Mouse (Mus musculus) stomach, embryonic 16.5 days (tissue): ENCODE results near the gene Vipr1. TPM values are rescaled to one million over a fixed set of nuclear protein-coding genes. Genes with fewer than 3 reads are reported as not detected.

ENCODE experiments used
- ATAC-seq: fragments of 200-750 bp; cut with Nextera tagmentation; 2 replicates; pipeline ENCODE4 v1.8.0; 2017; ENCODE audit warnings: moderate number of reproducible peaks, moderate TSS enrichment; ENCODE audit not compliant: insufficient read depth, low FRiP score
- H3K27ac ChIP-seq: fragments of 300-500 bp; sonication (generic); 2 replicates; pipeline ENCODE4 v1.5.1; 2014; ENCODE audit warnings: low read length
- H3K27me3 ChIP-seq: fragments of 300-500 bp; sonication (generic); 2 replicates; pipeline ENCODE4 v1.6.1; 2014; ENCODE audit warnings: low read length, control low read depth, mixed read lengths; ENCODE audit not compliant: control insufficient read depth, insufficient read depth
- H3K36me3 ChIP-seq: fragments of 300-500 bp; sonication (generic); 2 replicates; pipeline ENCODE4 v1.6.1; 2014; ENCODE audit warnings: low read length; ENCODE audit not compliant: control insufficient read depth, insufficient read depth
- H3K4me1 ChIP-seq: fragments of 300-500 bp; sonication (generic); 2 replicates; pipeline ENCODE4 v1.6.1; 2014; ENCODE audit warnings: low read length, control low read depth, mixed read lengths; ENCODE audit not compliant: control insufficient read depth, insufficient read depth
- H3K4me2 ChIP-seq: fragments of 300-500 bp; sonication (generic); 2 replicates; pipeline ENCODE4 v1.6.1; 2014; ENCODE audit warnings: low read depth, low read length, mixed read lengths
- H3K4me3 ChIP-seq: fragments of 300-500 bp; sonication (generic); replicated peaks from 2 replicates; pipeline ENCODE4 v1.5.1; 2014; ENCODE audit warnings: mild to moderate bottlenecking, low read length
- H3K9ac ChIP-seq: fragments of 300-500 bp; sonication (generic); 2 replicates; pipeline ENCODE4 v1.6.1; 2014; ENCODE audit warnings: low read length
- H3K9me3 ChIP-seq: fragments of 300-500 bp; sonication (generic); replicated peaks from 2 replicates; pipeline ENCODE4 v1.6.1; 2016; ENCODE audit warnings: low read length, control low read depth; ENCODE audit not compliant: control insufficient read depth
- WGBS: fragments of 180-500 bp; shearing (Covaris S2); extraction: QIAGEN DNeasy Blood & Tissue Kit; methylation state at CpG from one replicate; pipeline ENCODE4 v1.1.7; 2014; 5-methylcytosine and 5-hydroxymethylcytosine counted together
- polyA plus RNA-seq: library from polyadenylated mRNA; unstranded; fragments of >200 nt; fragmentation: Nextera tagmentation; extraction: Ambion mirVana; gene quantifications from 2 replicates; pipeline ENCODE4 v1.2.1, GENCODE M21; 2015

Vipr1 gene
- polyA plus RNA-seq, 1 experiment from 2014 or later: 1.0 TPM

- H3K27ac ChIP-seq: no peak overlapping the region
- no peak for ATAC-seq
- WGBS: 72% methylated on average over 2 of the region's 2 CpGs
- H3K9ac ChIP-seq: no peak overlapping the region
- no peaks in the 10 kb centered on the region for H3K27me3 ChIP-seq
- H3K9me3 ChIP-seq: no peaks in the 10 kb centered on the region
- no peaks in the 10 kb centered on the region for H3K36me3 ChIP-seq
- no peak overlapping the region for H3K4me3 ChIP-seq
- no peak overlapping the region for H3K4me2 ChIP-seq
- no peaks in the 10 kb centered on the region for H3K4me1 ChIP-seq
Measured at GRCm38 (mm10) chr9:121624920-121625319, 17.6 kb upstream of the Vipr1 start.

DNA sequence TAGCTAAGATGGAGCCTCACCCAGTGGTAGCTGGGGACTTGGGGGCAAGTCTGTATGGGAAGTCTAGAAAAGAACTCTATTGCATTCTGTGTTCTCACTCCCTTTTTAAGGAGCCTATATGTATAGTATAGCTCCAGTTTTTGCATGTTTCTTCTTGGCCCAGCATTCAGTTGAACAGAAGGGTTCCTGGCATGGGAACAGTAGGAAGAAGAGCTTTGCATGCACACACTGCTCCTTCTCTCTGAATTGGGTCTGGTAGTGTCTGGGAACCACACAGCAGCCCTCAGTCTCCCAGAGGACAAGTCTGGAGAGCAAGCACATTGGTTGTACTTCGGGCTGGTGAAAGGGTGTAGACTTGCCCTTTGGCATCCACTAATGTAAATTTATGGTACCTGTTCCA is 11.9 kb upstream of the Vipr1 start:
- H3K9me3 ChIP-seq: no peaks in the 10 kb centered on the region
- no peak overlapping the region for H3K9ac ChIP-seq
- H3K27ac ChIP-seq: no peak overlapping the region
- H3K4me3 ChIP-seq: no peak overlapping the region
- 84% methylated on average over 1 of the region's 1 CpGs for WGBS
- no peaks in the 10 kb centered on the region for H3K36me3 ChIP-seq
- no peaks in the 10 kb centered on the region for H3K27me3 ChIP-seq
- no peaks in the 10 kb centered on the region for H3K4me1 ChIP-seq
- no peak overlapping the region for H3K4me2 ChIP-seq
- ATAC-seq: no peak

GRCm38 (mm10) chr9:121631946-121632345 is 10.6 kb upstream of the Vipr1 start:
- no peaks in the 10 kb centered on the region for H3K27me3 ChIP-seq
- H3K4me2 ChIP-seq: no peak overlapping the region
- H3K4me3 ChIP-seq: no peak overlapping the region
- no peak overlapping the region for H3K9ac ChIP-seq
- H3K27ac ChIP-seq: no peak overlapping the region
- no peaks in the 10 kb centered on the region for H3K36me3 ChIP-seq
- no peaks in the 10 kb centered on the region for H3K4me1 ChIP-seq
- H3K9me3 ChIP-seq: no peaks in the 10 kb centered on the region
- ATAC-seq: no peak
- 50% methylated on average over 4 of the region's 4 CpGs for WGBS

- H3K27me3 ChIP-seq: no peaks in the 10 kb centered on the region
- no peak overlapping the region for H3K9ac ChIP-seq
- no peak for ATAC-seq
- H3K9me3 ChIP-seq: no peaks in the 10 kb centered on the region
- H3K4me3 ChIP-seq: no peak overlapping the region
- no peaks in the 10 kb centered on the region for H3K36me3 ChIP-seq
- WGBS: 86% methylated on average over 10 of the region's 10 CpGs
- H3K4me1 ChIP-seq: no peaks in the 10 kb centered on the region
- H3K27ac ChIP-seq: no peak overlapping the region
- H3K4me2 ChIP-seq: no peak overlapping the region
Measured at GRCm38 (mm10) chr9:121632891-121633290, 9.6 kb upstream of the Vipr1 start.

- H3K4me3 ChIP-seq: no peak overlapping the region
- no peaks in the 10 kb centered on the region for H3K9me3 ChIP-seq
- WGBS: 45% methylated on average over 6 of the region's 6 CpGs
- no peak overlapping the region for H3K4me2 ChIP-seq
- H3K9ac ChIP-seq: no peak overlapping the region
- no peaks in the 10 kb centered on the region for H3K36me3 ChIP-seq
- ATAC-seq: no peak
- H3K27ac ChIP-seq: no peak overlapping the region
- H3K27me3 ChIP-seq: no peaks in the 10 kb centered on the region
- H3K4me1 ChIP-seq: no peaks in the 10 kb centered on the region
Measured at GRCm38 (mm10) chr9:121633306-121633705, 9.2 kb upstream of the Vipr1 start.

DNA sequence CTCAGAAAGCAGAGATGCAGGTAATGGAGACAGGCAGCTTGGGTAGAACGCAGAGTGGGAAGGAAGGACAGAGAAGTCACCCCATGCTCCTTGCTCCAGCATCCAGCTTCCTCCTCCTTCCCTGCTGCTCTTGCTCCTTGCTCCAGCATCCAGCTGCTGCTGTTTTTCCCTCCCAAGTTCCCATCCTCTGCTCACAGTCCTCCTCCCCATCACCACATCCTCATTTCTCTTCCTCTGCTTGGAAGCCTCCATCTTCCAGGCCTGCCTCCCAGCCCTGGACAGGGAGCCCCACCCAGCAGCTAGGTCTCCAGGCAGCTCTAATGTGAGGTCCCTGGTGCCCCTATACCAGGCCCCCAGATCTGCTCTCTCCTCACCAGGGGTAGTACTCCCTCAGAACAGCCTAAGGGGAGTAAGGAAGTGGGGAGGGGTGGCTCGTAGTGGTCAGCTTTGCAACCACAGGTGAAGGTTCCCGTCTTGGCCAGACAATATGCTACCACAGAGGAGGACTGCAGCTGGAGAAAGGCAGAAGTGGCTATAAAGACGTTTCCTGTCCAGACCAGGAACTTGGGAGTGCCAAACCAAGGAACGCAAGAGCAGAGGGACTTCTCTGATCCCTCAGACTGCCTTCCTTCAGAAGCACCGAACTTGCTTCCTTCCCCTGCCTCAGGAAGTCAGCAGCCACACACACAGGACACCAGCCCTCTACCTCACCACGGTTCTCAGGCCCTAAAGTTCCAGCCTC is 6.5 kb upstream of the Vipr1 start:
- no peaks in the 10 kb centered on the region for H3K36me3 ChIP-seq
- H3K27me3 ChIP-seq: peaks cover 17% of the 10 kb centered on the region
- H3K27ac ChIP-seq: no peak overlapping the region
- H3K9ac ChIP-seq: no peak overlapping the region
- H3K9me3 ChIP-seq: no peaks in the 10 kb centered on the region
- ATAC-seq: no peak
- WGBS: 56% methylated on average over 7 of the region's 7 CpGs
- H3K4me3 ChIP-seq: no peak overlapping the region
- H3K4me2 ChIP-seq: no peak overlapping the region
- H3K4me1 ChIP-seq: no peaks in the 10 kb centered on the region

DNA sequence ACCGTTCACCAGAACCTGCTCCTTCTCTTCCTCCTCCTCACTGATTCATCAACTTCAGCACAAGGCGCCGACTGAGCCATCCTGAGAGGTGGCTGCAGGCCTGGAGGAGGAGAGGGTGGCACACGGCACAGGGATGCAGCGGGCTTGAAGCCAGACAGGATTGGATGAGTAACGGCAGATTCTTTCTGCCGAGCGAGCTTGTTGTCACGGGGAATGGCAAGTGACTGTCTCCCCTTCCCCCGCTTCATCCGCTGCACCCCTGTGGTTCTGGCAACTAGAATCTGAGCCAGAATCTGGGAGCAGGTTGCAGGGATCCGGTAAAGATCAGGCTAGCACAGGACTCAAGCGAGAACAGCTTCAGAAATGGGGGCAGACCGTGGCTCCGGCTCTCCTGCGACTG is 2.7 kb upstream of the Vipr1 start:
- H3K4me1 ChIP-seq: peaks cover 15% of the 10 kb centered on the region
- H3K9me3 ChIP-seq: no peaks in the 10 kb centered on the region
- no peak overlapping the region for H3K9ac ChIP-seq
- H3K27ac ChIP-seq: no peak overlapping the region
- 59% methylated on average over 16 of the region's 16 CpGs for WGBS
- no peak overlapping the region for H3K4me2 ChIP-seq
- no peak for ATAC-seq
- H3K36me3 ChIP-seq: no peaks in the 10 kb centered on the region
- H3K4me3 ChIP-seq: no peak overlapping the region
- H3K27me3 ChIP-seq: peaks cover 46% of the 10 kb centered on the region

- Histone ChIP-seq H3K27ac (no peak overlapping the region), H3K9me3 (no peaks in the 10 kb centered on the region), H3K4me3 (peak overlapping the region; percentile 52), H3K4me1 (peaks cover 15% of the 10 kb centered on the region), H3K9ac (peak overlapping the region; percentile 69), H3K36me3 (no peaks in the 10 kb centered on the region), H3K27me3 (peaks cover 46% of the 10 kb centered on the region), H3K4me2 (peak overlapping the region; percentile 97)
- peak; percentile 2; the same call in 1 of the 2 replicates for ATAC-seq
- 13% methylated on average over 27 of the region's 27 CpGs for WGBS
Measured at GRCm38 (mm10) chr9:121641235-121641915, 1.1 kb upstream of the Vipr1 start.

- ATAC-seq: peak; percentile 78
- Histone ChIP-seq H3K27me3 (peaks cover 46% of the 10 kb centered on the region), H3K4me1 (peaks cover 15% of the 10 kb centered on the region), H3K4me2 (peak within 1 kb of the TSS; percentile 97), H3K27ac (no peak within 1 kb of the TSS), H3K9ac (peak within 1 kb of the TSS; percentile 69), H3K36me3 (no peaks in the 10 kb centered on the region), H3K9me3 (no peaks in the 10 kb centered on the region), H3K4me3 (peak within 1 kb of the TSS; percentile 52)
- WGBS: under 1% methylated on average over 26 of the region's 26 CpGs
Measured at GRCm38 (mm10) chr9:121642001-121642400, 515 bp upstream of the Vipr1 start, which contains the start of gene Lyzl4. Gene Lyzl4, minus strand, starts transcription at chr9:121642096.
